Mouse (Mus musculus): ENCODE measurements around the gene Nipa1.

GRCm38 (mm10) chr7:55962004-55962908 is 57.5 kb downstream of the Nipa1 start, which contains the start of gene Nipa2:
- TF ChIP-seq CTCF (IDR thresholded peaks at IDR 0.05) (0 out of 2 replicates have a peak, but pooled peaks have one; percentile 5), EP300 (IDR thresholded peaks at IDR 0.05) (no peak)
